Mouse (Mus musculus) embryonic fibroblast, embryonic 13.5 days (primary cell): Measurements from ENCODE around the gene Dyrk1b.

Source experiments
- CTCF ChIP-seq: IDR thresholded peaks from 2 replicates; pipeline ENCODE4 v1.5.1; 2011; ENCODE audit warnings: mild to moderate bottlenecking, control low read depth, low read length, moderate library complexity, borderline replicate concordance; ENCODE audit not compliant: insufficient read depth
- POLR2A ChIP-seq: IDR thresholded peaks from 2 replicates; pipeline ENCODE4 v1.6.1; 2011; ENCODE audit warnings: low read depth, mild to moderate bottlenecking, control low read depth, low read length, moderate library complexity

DNA sequence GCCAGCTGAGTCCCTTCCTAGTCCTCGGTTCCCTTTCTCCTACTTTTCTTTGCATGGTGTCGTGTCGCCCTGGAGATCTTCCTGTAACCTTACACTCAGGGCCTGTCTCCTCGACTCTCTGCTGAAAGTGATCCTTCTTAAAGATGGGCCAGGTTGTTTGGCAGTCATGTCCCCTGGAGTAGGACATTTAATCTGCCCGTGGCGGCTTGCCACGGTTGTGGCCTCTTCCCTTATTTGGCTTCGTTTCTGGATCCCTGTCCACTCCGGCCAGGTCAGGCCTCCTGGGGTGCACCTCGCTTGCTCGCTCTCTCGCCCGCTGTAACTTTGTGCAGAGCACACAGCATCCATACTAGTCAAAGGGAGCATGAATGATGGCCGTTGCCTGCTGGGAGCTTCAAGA lies 17.3 kb downstream of the Dyrk1b start:
- TF ChIP-seq CTCF (no peak), POLR2A (no peak)
